Mouse (Mus musculus) testis, adult 2 months (tissue): Measurements from ENCODE around the gene Galnt10.

Source experiments
- CTCF ChIP-seq: fragments of 200-500 bp; IDR thresholded peaks from 2 replicates; pipeline ENCODE4 v1.5.1; 2012; ENCODE audit warnings: low read depth, mild to moderate bottlenecking, inconsistent platforms, low read length, moderate library complexity; ENCODE audit not compliant: control insufficient read depth, insufficient read depth, insufficient replicate concordance
- POLR2A ChIP-seq: fragments of 200-500 bp; IDR thresholded peaks from 2 replicates; pipeline ENCODE4 v1.6.1; 2012; ENCODE audit warnings: low read depth, mild to moderate bottlenecking, inconsistent platforms, low read length, moderate library complexity; ENCODE audit not compliant: control insufficient read depth

GRCm38 (mm10) chr11:57668271-57668670, 23.0 kb downstream of the Galnt10 start:
- TF ChIP-seq CTCF: no peak
- no peak for TF ChIP-seq POLR2A
